Mouse (Mus musculus) hindbrain, embryonic 11.5 days (tissue): ENCODE results near the gene Lysmd1. TPM values are rescaled to one million over a fixed set of nuclear protein-coding genes. Genes with fewer than 3 reads are reported as not detected.
A peak's percentile ranks its signal among the peaks of the same experiment; 100 is the strongest.

Experiments
- ATAC-seq: fragments of 200-750 bp; cut with Nextera tagmentation; 2 replicates; pipeline ENCODE4 v1.8.0; 2017; ENCODE audit warnings: mild to moderate bottlenecking, moderate TSS enrichment, moderate library complexity; ENCODE audit not compliant: low FRiP score
- DNase-seq: peaks from one replicate; pipeline ENCODE4 v3.0.0-alpha.2; 2015; ENCODE audit warnings: low spot score
- H3K27ac ChIP-seq: fragments of 300-500 bp; sonication (generic); 2 replicates; pipeline ENCODE4 v1.5.1; 2014; ENCODE audit warnings: mild to moderate bottlenecking, low read depth, low read length
- H3K27me3 ChIP-seq: fragments of 300-500 bp; sonication (generic); 2 replicates; pipeline ENCODE4 v1.6.1; 2014; ENCODE audit warnings: mild to moderate bottlenecking, low read length, moderate library complexity, mixed read lengths; ENCODE audit not compliant: control insufficient read depth, insufficient read depth
- H3K36me3 ChIP-seq: fragments of 300-500 bp; sonication (generic); 2 replicates; pipeline ENCODE4 v1.6.1; 2014; ENCODE audit warnings: mild to moderate bottlenecking, low read length, moderate library complexity, mixed read lengths; ENCODE audit not compliant: control insufficient read depth, insufficient read depth
- H3K4me1 ChIP-seq: fragments of 300-500 bp; sonication (generic); replicated peaks from 2 replicates; pipeline ENCODE4 v1.6.1; 2014; ENCODE audit warnings: low read length, mixed read lengths; ENCODE audit not compliant: control insufficient read depth, insufficient read depth
- H3K4me2 ChIP-seq: fragments of 300-500 bp; sonication (generic); replicated peaks from 2 replicates; pipeline ENCODE4 v1.6.1; 2014; ENCODE audit warnings: mild to moderate bottlenecking, low read depth, low read length
- H3K4me3 ChIP-seq: fragments of 300-500 bp; sonication (generic); 2 replicates; pipeline ENCODE4 v1.5.1; 2014; ENCODE audit warnings: low read depth, low read length
- H3K9ac ChIP-seq: fragments of 300-500 bp; sonication (generic); 2 replicates; pipeline ENCODE4 v1.6.1; 2014; ENCODE audit warnings: low read depth, low read length
- H3K9me3 ChIP-seq: fragments of 300-500 bp; sonication (generic); 2 replicates; pipeline ENCODE4 v1.6.1; 2016; ENCODE audit warnings: low read length; ENCODE audit not compliant: control insufficient read depth
- WGBS: fragments of 180-500 bp; shearing (Covaris S2); extraction: QIAGEN DNeasy Blood & Tissue Kit; methylation state at CpG from one replicate; pipeline ENCODE4 v1.1.7; 2014; 5-methylcytosine and 5-hydroxymethylcytosine counted together
- polyA plus RNA-seq: library from polyadenylated mRNA; unstranded; fragments of >200 nt; fragmentation: Nextera tagmentation; extraction: Ambion mirVana; gene quantifications from 2 replicates; pipeline ENCODE4 v1.2.1, GENCODE M21; 2014

Lysmd1 gene
- polyA plus RNA-seq, 1 experiment from 2014 or later, result 12.5 TPM

DNA sequence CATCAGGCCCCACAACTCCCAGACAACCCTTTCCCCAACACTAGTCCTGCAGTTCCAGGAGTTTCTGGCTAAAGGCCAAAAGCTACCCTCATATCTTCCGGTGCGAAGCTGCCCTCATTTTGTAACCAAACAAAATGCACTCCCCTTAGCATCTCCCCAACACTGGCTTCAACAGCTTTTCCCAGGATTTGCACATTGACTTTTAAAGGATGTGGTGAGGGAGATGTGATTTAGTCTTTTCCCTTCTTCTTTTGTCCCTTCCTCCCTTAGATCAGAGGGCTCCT, 28.4 kb downstream of the Lysmd1 start:
- DNase-seq, result no peak
- Histone ChIP-seq H3K36me3 (no peaks in the 10 kb centered on the region), H3K9me3 (no peaks in the 10 kb centered on the region), H3K4me2 (peak overlapping the region; percentile 70), H3K4me1 (peaks cover 14% of the 10 kb centered on the region), H3K9ac (peak overlapping the region; percentile 82), H3K27ac (0 out of 2 replicates have a peak overlapping the region, but pooled peaks have one; percentile 8), H3K27me3 (peaks cover 2% of the 10 kb centered on the region; the same call in 1 of the 2 replicates), H3K4me3 (peak overlapping the region; percentile 85)
- ATAC-seq, result no peak
- 48% methylated on average over 2 of the region's 2 CpGs for WGBS

DNA sequence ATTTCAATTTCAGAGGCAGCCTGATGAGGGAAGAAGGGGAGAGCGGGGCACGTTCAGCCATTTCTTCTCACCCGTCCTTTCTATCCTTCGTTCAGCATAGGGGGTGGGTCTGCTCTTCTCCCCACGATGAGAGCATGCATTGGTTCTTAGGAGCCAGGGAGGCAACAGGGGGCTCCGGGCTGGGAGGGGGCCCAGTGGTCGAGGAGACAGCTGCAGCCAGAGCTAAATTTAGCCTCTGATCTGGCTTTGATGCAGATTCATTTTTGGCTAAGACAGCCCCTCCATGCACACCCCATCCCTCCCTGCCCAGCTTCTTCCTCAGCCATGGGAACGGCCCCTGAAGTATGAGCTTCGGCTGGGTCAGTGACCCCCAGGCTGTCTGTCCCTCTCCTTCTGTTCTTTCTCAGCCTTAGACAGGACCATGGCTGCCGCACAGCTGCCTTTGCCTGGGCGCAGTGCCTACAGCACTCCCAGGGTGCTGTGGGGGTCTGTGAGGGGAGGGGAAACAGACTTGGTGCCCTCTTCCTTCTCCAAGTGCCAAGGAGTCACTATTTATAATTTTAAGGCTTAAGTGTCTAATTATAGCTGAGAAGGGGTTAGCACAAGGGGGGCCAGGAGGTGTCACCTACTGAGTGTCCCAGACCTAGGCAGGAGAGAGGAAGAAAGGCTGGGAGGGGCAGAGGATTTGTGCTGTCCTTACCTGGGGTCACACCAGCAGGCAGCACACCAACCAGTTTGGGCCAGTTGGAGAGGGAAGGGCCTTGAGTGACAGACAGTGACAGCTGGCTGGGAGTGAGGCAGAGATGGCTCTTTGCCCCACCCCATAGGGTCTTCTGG, 29.7 kb downstream of the Lysmd1 start:
- Histone ChIP-seq H3K27ac (no peak overlapping the region), H3K27me3 (peaks cover 2% of the 10 kb centered on the region; the same call in 1 of the 2 replicates), H3K4me1 (peaks cover 14% of the 10 kb centered on the region), H3K4me2 (peak overlapping the region; percentile 70), H3K36me3 (0 out of 2 replicates have a peak, but pooled peaks cover 2% of the 10 kb centered on the region), H3K4me3 (peak overlapping the region; percentile 85), H3K9ac (peak overlapping the region; percentile 28; the same call in 1 of the 2 replicates), H3K9me3 (no peaks in the 10 kb centered on the region)
- no peak for ATAC-seq
- WGBS, result 55% methylated on average over 11 of the region's 11 CpGs
- DNase-seq, result no peak

DNA sequence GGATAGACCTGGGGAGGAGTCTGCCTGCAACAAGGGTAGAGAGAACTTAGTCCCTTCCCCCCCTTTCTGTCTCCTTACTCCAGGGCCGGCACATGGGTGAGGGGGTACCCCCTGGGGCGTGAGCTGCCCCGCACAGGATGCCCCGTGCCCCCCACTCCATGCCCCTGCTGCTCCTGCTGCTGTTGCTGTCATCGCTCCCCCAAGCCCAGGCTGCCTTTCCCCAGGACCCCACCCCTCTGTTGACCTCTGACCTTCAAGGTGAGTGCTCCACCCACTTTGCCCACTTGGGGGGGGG, 30.3 kb downstream of the Lysmd1 start:
- no peaks in the 10 kb centered on the region; the same call in 1 of the 2 replicates for H3K27me3 ChIP-seq
- no peak for DNase-seq
- whole genome bisulfite sequencing, result 50% methylated on average over 4 of the region's 5 CpGs
- H3K9ac ChIP-seq, result no peak overlapping the region
- no peaks in the 10 kb centered on the region for H3K9me3 ChIP-seq
- no peak for ATAC-seq
- H3K4me3 ChIP-seq, result no peak overlapping the region
- peak overlapping the region; percentile 70 for H3K4me2 ChIP-seq
- H3K4me1 ChIP-seq, result peaks cover 14% of the 10 kb centered on the region
- no peak overlapping the region for H3K27ac ChIP-seq
- H3K36me3 ChIP-seq, result peaks cover 2% of the 10 kb centered on the region; the same call in 1 of the 2 replicates

DNA sequence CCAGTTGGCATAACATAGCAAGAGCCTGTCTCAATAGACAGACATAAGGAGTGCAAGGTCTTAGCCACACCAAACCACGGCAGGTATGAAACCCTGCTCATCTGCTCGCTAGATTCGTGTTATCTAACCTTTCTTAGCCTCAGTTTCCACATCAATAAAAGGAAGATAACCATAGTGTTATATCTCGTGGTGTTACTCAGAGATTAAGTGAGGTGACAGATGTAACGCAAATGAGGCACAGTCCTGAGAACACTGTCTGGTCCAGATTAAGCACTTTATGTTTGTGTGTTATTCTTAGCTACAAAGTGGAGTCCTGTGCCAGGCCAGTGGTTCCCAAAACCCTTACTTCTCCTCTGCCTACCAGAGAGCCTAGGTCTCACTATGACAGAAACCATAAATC, 31.0 kb downstream of the Lysmd1 start:
- peaks cover 2% of the 10 kb centered on the region; the same call in 1 of the 2 replicates for H3K36me3 ChIP-seq
- no peak for ATAC-seq
- H3K4me1 ChIP-seq, result peaks cover 9% of the 10 kb centered on the region
- no peak overlapping the region for H3K27ac ChIP-seq
- no peaks in the 10 kb centered on the region for H3K9me3 ChIP-seq
- no peak overlapping the region for H3K4me2 ChIP-seq
- no peak overlapping the region for H3K9ac ChIP-seq
- DNase-seq, result no peak
- no peak overlapping the region for H3K4me3 ChIP-seq
- WGBS, result 85% methylated on average over 5 of the region's 5 CpGs
- H3K27me3 ChIP-seq, result peaks cover 4% of the 10 kb centered on the region

DNA sequence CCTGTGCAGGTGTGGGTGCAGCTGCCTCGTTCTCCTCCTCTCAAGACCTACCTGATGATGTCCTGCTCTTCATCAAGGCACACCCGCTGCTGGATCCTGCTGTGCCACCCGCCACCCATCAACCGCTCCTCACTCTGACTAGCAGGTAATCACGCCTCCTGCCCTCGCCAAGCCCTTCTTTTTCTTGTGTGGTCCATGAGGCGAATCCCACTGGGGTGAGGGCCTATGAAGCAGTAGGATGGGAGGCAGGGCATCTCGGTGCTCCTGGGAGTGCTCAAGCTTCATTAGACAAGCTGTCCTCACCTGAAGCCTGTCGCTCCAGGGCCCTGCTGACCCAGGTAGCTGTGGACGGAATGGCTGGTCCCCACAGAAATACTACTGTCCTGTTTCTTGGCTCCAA, 36.1 kb downstream of the Lysmd1 start:
- H3K9me3 ChIP-seq, result no peaks in the 10 kb centered on the region
- 89% methylated on average over 10 of the region's 10 CpGs for WGBS
- no peak overlapping the region for H3K27ac ChIP-seq
- H3K4me3 ChIP-seq, result no peak overlapping the region
- peaks cover 2% of the 10 kb centered on the region; the same call in 1 of the 2 replicates for H3K4me1 ChIP-seq
- no peak overlapping the region for H3K9ac ChIP-seq
- no peak for ATAC-seq
- H3K36me3 ChIP-seq, result peaks cover 17% of the 10 kb centered on the region
- DNase-seq, result no peak
- no peak overlapping the region for H3K4me2 ChIP-seq
- peaks cover 43% of the 10 kb centered on the region for H3K27me3 ChIP-seq

DNA sequence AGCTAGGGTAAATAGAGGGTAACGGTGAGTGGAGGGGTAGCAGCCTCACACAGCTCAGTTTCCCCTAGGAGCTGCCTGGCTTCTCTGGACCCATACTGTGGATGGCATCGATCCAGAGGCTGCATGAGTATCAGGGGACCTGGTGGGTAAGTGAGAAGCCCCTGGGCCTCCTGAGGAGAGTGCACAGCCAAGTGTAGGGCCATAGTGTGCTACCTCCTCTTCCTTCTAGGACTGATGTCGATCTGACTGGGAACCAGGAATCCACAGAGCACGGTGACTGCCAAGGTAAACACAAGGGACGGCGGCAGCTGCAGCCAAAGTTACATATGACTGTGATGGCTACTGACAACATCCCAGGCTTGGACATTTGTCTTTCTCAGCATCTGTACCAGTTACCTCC, 37.2 kb downstream of the Lysmd1 start:
- no peak overlapping the region for H3K27ac ChIP-seq
- no peaks in the 10 kb centered on the region for H3K9me3 ChIP-seq
- WGBS, result 92% methylated on average over 6 of the region's 6 CpGs
- peaks cover 43% of the 10 kb centered on the region for H3K27me3 ChIP-seq
- peaks cover 17% of the 10 kb centered on the region for H3K36me3 ChIP-seq
- H3K4me3 ChIP-seq, result no peak overlapping the region
- no peak for DNase-seq
- H3K9ac ChIP-seq, result no peak overlapping the region
- H3K4me2 ChIP-seq, result no peak overlapping the region
- peaks cover 2% of the 10 kb centered on the region; the same call in 1 of the 2 replicates for H3K4me1 ChIP-seq
- no peak for ATAC-seq

DNA sequence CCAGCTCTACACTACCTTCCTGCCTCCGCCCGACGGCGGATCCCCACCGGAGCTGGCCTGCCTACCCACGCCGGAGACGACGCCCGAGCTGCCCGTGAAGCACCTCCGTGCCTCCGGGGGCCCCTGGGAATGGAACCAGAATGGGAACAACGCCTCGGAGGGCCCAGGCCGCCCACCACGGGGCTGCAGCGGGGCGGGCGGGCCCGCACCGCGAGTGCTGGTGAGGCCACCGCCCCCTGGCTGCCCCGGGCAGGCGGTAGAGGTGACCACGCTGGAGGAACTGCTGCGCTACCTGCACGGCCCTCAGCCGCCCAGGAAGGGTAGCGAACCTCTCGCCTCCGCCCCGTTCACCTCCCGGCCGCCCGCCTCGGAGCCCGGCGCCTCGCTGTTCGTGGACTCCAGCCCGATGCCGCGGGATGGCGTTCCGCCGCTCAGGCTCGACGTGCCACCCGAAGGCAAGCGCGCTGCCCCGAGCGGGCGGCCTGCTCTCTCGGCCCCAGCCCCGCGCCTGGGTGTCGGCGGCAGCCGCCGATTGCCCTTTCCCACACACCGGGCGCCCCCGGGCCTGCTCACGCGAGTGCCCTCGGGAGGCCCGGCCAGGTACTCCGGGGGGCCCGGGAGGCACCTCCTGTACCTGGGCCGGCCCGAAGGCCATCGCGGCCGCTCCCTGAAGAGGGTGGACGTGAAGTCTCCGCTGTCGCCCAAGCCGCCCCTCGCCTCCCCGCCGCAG, 38.8 kb downstream of the Lysmd1 start:
- DNase-seq (peak; percentile 61), ATAC-seq (no peak)
- H3K4me1 ChIP-seq, result peaks cover 2% of the 10 kb centered on the region; the same call in 1 of the 2 replicates
- no peak overlapping the region for H3K27ac ChIP-seq
- WGBS, result 13% methylated on average over 60 of the region's 84 CpGs
- peaks cover 43% of the 10 kb centered on the region for H3K27me3 ChIP-seq
- peak overlapping the region; percentile 19 for H3K4me3 ChIP-seq
- peak overlapping the region; percentile 19; the same call in 1 of the 2 replicates for H3K4me2 ChIP-seq
- no peaks in the 10 kb centered on the region for H3K9me3 ChIP-seq
- H3K9ac ChIP-seq, result peak overlapping the region; percentile 21; the same call in 1 of the 2 replicates
- peaks cover 17% of the 10 kb centered on the region for H3K36me3 ChIP-seq

DNA sequence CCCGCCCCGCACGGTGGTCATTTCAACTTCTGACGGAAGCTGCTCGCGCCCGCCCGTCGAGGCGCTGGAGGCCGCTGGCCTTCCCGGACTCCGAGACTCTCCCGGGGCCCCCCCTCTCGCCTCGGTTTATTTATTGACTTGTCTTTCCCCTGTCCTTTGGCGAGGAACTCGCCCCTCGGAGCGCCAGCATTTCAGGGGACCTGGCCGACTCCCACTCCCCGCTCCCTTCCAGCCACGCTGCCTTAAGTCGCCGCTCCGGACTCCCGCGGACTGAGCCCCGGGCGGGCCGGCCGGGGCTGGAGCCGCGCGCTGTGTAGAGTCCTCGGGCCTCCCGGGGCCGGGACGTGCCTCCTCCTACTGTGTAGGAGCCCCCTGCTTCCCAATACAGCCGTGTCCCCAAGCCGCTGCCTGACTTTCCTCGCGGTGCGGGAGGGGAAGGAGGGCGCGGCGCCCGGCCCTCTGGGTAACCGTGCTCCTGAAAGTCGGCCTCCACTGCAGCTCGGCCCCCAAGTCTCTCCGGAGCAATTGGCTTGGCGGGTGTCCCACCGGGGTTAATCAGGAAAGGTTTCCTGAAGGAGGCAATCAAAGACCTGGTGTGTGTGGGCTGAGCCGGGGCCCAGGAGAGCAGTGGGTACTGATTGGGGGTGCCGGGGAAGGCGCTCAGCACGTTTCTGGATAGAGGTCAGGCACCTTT, 39.5 kb downstream of the Lysmd1 start:
- H3K9ac ChIP-seq, result peak overlapping the region; percentile 12; the same call in 1 of the 2 replicates
- WGBS, result 4% methylated on average over 58 of the region's 58 CpGs
- peaks cover 43% of the 10 kb centered on the region for H3K27me3 ChIP-seq
- H3K4me3 ChIP-seq, result peak overlapping the region; percentile 19
- no peaks in the 10 kb centered on the region for H3K9me3 ChIP-seq
- H3K4me2 ChIP-seq, result peak overlapping the region; percentile 19; the same call in 1 of the 2 replicates
- H3K4me1 ChIP-seq, result peaks cover 2% of the 10 kb centered on the region; the same call in 1 of the 2 replicates
- peaks cover 14% of the 10 kb centered on the region for H3K36me3 ChIP-seq
- H3K27ac ChIP-seq, result no peak overlapping the region
- ATAC-seq, result peak; percentile 14; the same call in 1 of the 2 replicates
- DNase-seq, result no peak
